In the genomic region with DNA sequence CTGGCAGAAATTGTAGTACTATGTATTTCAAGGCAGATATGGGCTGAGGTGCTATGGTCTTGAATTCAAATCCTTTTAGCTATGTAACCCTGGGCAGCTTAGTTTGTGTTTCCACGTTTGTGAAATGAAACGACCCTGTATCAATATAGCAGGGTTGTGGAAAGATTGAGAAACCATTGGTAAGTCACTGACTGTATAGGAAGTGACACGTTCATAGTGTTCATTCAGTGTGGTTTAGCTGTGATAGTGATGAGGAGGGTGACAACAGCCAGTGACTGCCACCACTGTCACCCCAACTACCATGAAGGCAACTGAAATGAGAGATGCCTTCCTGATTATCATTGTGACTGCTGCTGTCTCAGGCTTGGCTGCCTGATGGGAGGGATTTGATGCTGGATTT, we compare ENCODE assay signal across 28 mouse cellular contexts. TPM values are rescaled to one million over a fixed set of nuclear protein-coding genes. Genes with fewer than 3 reads are reported as not detected.
DNase-seq lines count a peak whose midpoint lies in the region; ATAC-seq and TF ChIP-seq lines count a peak whose summit lies in the region.
"Had no signal": no experiment of that assay in that cellular context is flagged by ENCODE, and none has a peak within 500 bp of the region (broad histone marks: within the 10 kb centered on the region; RNA-seq: fewer than 3 reads in every experiment).

No protein-coding gene starts in this region.

- H3K4me1 ChIP-seq in MEL (ENCODE audit: control insufficient read depth in 1 of 2, insufficient read depth in 2 of 2, low read length in 2 of 2), result peaks cover 5 to 14% of the 10 kb centered on the region in 2 experiments
- H3K4me1 ChIP-seq: embryonic facial prominence, embryonic 15.5 days; forebrain, embryonic 12.5 days had no signal

- H3K27me3 ChIP-seq in MEL (ENCODE audit: control insufficient read depth in 1 of 2, insufficient read depth in 2 of 2, low read length in 2 of 2), result no peaks in the 10 kb centered on the region
- H3K27me3 ChIP-seq: CH12.LX had no signal

- TF ChIP-seq CTCF in MEL (IDR thresholded peaks at IDR 0.05 in 2 of 3, conservative IDR thresholded peaks at IDR 0.05 in 1 of 3; ENCODE audit: control insufficient read depth in 1 of 3, insufficient read depth in 1 of 3, low read depth in 2 of 3, low read length in 3 of 3, poor library complexity in 1 of 3, severe bottlenecking in 1 of 3), result no peak

- no peak overlapping the region for H3K27ac ChIP-seq in MEL (ENCODE audit: control insufficient read depth, low read depth, low read length)
- H3K27ac ChIP-seq: embryonic facial prominence, embryonic 13.5 days; embryonic facial prominence, embryonic 15.5 days; forebrain, embryonic 10.5 days; forebrain, embryonic 12.5 days had no signal

- TF ChIP-seq EP300 in MEL (IDR thresholded peaks at IDR 0.05; ENCODE audit: low read depth in 1 of 2, low read length in 2 of 2), result no peak

- H3K9ac ChIP-seq in MEL (ENCODE audit: control insufficient read depth, low read depth, low read length, poor library complexity, severe bottlenecking), result no peak overlapping the region
- H3K9ac ChIP-seq: embryonic facial prominence, embryonic 13.5 days; embryonic facial prominence, embryonic 15.5 days; forebrain, embryonic 12.5 days had no signal

- no peak for TF ChIP-seq RAD21 in MEL (IDR thresholded peaks at IDR 0.05; ENCODE audit: low read depth, low read length)

- DNase-seq in 416B (ENCODE audit: low read depth) (peak; percentile 63), MEL (ENCODE audit: low read depth, low spot score) (no peak)
- no peak for DNase-seq in spleen, adult 18-20 months
- DNase-seq in kidney, adult 11 months, result no peak
- DNase-seq in Muller cell, postnatal 12 days (ENCODE audit: inconsistent ontology term), result no peak
- DNase-seq: adrenal gland, adult 8-10 months; adrenal gland, postnatal 14 days; adrenal gland, postnatal 36 days; B cell, adult 2 months; cerebellum, adult 11-12 months; cerebellum, adult 9-10 months; cerebellum, postnatal 10 days; embryo, embryonic 11 days had no signal

- ATAC-seq in granulocyte monocyte progenitor cell, adult 5-6 weeks (replicated peaks; ENCODE audit: poor library complexity, severe bottlenecking), result peak; percentile 76
- peak; percentile 30; the same call in 1 of the 2 replicates for ATAC-seq in megakaryocyte progenitor cell, adult 5-6 weeks (replicated peaks; ENCODE audit: poor library complexity)
- no peak for ATAC-seq in inflammation-experienced regulatory T-cells, adult 6 months
- ATAC-seq: activated CD4-positive, CD25-positive, alpha-beta regulatory T cell, adult 4 months; CD4-positive, CD25-positive, alpha-beta regulatory T cell, adult 4 months; forebrain, embryonic 14.5 days; forebrain, embryonic 16.5 days; Patski had no signal

- H3K9me3 ChIP-seq in MEL (replicated peaks; ENCODE audit: insufficient read depth, low read length), result no peaks in the 10 kb centered on the region
- H3K9me3 ChIP-seq: embryonic facial prominence, embryonic 13.5 days; embryonic facial prominence, embryonic 15.5 days; forebrain, embryonic 10.5 days; forebrain, embryonic 12.5 days; G1E had no signal

- peaks cover 16 to 23% of the 10 kb centered on the region in 2 experiments for H3K36me3 ChIP-seq in MEL (ENCODE audit: control insufficient read depth in 1 of 2, insufficient read depth in 2 of 2, low read length in 2 of 2)
- H3K36me3 ChIP-seq: embryonic facial prominence, embryonic 15.5 days; forebrain, embryonic 12.5 days had no signal

- peaks cover 4% of the 10 kb centered on the region for H3K79me2 ChIP-seq in MEL (ENCODE audit: control insufficient read depth, insufficient read depth, low read length, poor library complexity)

- no peak; a peak in 1 of 4 replicates for TF ChIP-seq POLR2A in MEL (IDR thresholded peaks at IDR 0.05; ENCODE audit: control insufficient read depth in 1 of 2, insufficient read depth in 1 of 2, low read depth in 1 of 2, low read length in 2 of 2, poor library complexity in 1 of 2)

- no peak overlapping the region for H3K4me3 ChIP-seq in MEL (ENCODE audit: control insufficient read depth in 1 of 2, insufficient read depth in 1 of 2, low read depth in 2 of 2, low read length in 2 of 2)
- H3K4me3 ChIP-seq: embryonic facial prominence, embryonic 13.5 days; embryonic facial prominence, embryonic 15.5 days; erythroblast, embryonic 14.5 days; forebrain, embryonic 10.5 days; forebrain, embryonic 12.5 days had no signal

TF ChIP-seq in MEL, 35 proteins besides CTCF, POLR2A, EP300 and RAD21:
- TF ChIP-seq MEF2A (IDR thresholded peaks at IDR 0.05; ENCODE audit: extremely low read depth, insufficient replicate concordance, low read depth, low read length, poor library complexity, severe bottlenecking) (no peak), ZNF384 (IDR thresholded peaks at IDR 0.05; ENCODE audit: low read depth, low read length) (0 out of 2 replicates have a peak, but pooled peaks have one; percentile 37)

RNA-seq across cellular contexts. Expression of a gene that starts 13.7 kb away (rescaled TPM):
- total RNA-seq in MEL (2012; rRNA removed), result 92.4 and 94.1 TPM in 2 replicates
- polyA plus RNA-seq in MEL (2012; ENCODE audit: insufficient read depth in 1 of 2, insufficient read length in 2 of 2, low read depth in 1 of 2, low replicate concordance in 2 of 2, missing spikeins in 1 of 2), result 10 to 100 TPM; 34.3 to 72.8 TPM
- total RNA-seq in granulocyte monocyte progenitor cell, adult 5-6 weeks (2014; fragmentation: Nextera tagmentation), result 38.0 and 44.1 TPM in 2 replicates
- 46.0 and 49.8 TPM in 2 replicates for total RNA-seq in granulocyte monocyte progenitor cell, adult 5-6 weeks (2017)
- 27.4 and 33.6 TPM in 2 replicates for total RNA-seq in megakaryocyte progenitor cell, adult 5-6 weeks (2015)
- 46.5 and 48.3 TPM in 2 replicates for total RNA-seq in megakaryocyte progenitor cell, adult 5-6 weeks (2017)
- 10 to 100 TPM; 15.3 to 19.7 (median 18.9) TPM for polyA plus RNA-seq in inflammation-experienced regulatory T-cells, adult 6 months (2017; shearing (Covaris generic))
